Mouse (Mus musculus): ENCODE data around the gene Slc5a11. TPM values are rescaled to one million over a fixed set of nuclear protein-coding genes. Genes with fewer than 3 reads are reported as not detected.

Gene Slc5a11
- polyA plus RNA-seq, 1 experiment from 2014 or later = not detected

DNA sequence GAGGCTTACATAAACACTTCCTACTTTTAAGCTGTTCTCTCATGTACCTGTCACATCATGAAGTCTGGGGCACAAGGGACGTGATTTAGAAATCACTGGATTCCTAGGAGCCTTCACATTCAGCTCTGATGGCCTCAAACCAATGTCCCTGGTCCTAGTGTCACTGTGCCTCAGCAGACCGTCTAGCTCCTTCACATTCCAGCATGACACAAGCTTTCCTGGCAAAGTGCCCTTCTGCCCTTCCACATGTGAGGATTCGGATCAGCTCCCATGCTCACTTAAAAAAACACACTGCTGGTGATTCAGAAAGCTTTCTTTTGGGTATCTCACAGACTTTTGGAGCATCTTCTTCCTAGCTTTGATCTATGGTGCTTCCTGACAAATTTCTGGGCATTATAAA, 83.6 kb downstream of the Slc5a11 start:
- TF ChIP-seq CTCF (IDR thresholded peaks at IDR 0.05) (no peak), EP300 (IDR thresholded peaks at IDR 0.05) (no peak)
- Histone ChIP-seq H3K4me2 (replicated peaks; ENCODE audit: low read depth, low read length) (no peak overlapping the region), H3K27ac (ENCODE audit: low read length) (no peak overlapping the region), H3K27me3 (replicated peaks; ENCODE audit: insufficient read depth, low read length) (no peaks in the 10 kb centered on the region), H3K4me1 (ENCODE audit: insufficient read depth, low read depth, low read length) (no peaks in the 10 kb centered on the region), H3K9ac (replicated peaks; ENCODE audit: low read depth) (no peak overlapping the region), H3K9me3 (ENCODE audit: low read length) (no peaks in the 10 kb centered on the region), H3K4me3 (ENCODE audit: low read depth, low read length) (no peak overlapping the region), H3K36me3 (ENCODE audit: insufficient read depth, low read length) (peaks cover 34% of the 10 kb centered on the region; the same call in 1 of the 2 replicates)
- DNase-seq (ENCODE audit: low spot score) (peak; percentile 26), ATAC-seq (no peak)
- 32% methylated on average over 3 of the region's 3 CpGs for WGBS

DNA sequence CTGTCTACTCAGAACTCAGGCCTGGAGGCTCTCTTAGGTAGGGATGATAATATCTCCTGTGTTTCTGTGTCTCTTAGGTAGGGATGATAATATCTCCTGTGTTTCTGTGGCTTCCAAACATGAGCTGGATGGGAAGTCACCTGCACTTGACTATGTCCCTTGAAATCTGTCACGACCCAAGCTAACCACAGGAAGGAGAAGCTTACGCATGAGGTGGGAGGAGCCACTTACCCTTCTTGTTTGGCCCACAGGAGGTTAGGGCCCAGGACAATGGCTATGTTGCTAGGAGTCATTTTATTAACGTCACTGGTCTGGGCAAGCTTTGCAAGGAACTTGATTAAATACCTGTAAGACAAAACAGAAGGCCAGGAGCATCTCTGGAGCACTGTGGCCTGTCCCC, 85.7 kb downstream of the Slc5a11 start:
- H3K36me3 ChIP-seq (ENCODE audit: insufficient read depth, low read length) = peaks cover 30% of the 10 kb centered on the region; the same call in 1 of the 2 replicates
- ATAC-seq (no peak), DNase-seq (ENCODE audit: low spot score) (no peak)
- 74% methylated on average over 3 of the region's 3 CpGs for whole genome bisulfite sequencing
- no peak overlapping the region for H3K4me2 ChIP-seq (replicated peaks; ENCODE audit: low read depth, low read length)
- no peak overlapping the region for H3K9ac ChIP-seq (replicated peaks; ENCODE audit: low read depth)
- no peaks in the 10 kb centered on the region for H3K4me1 ChIP-seq (ENCODE audit: insufficient read depth, low read depth, low read length)
- no peak overlapping the region for H3K27ac ChIP-seq (ENCODE audit: low read length)
- no peaks in the 10 kb centered on the region for H3K9me3 ChIP-seq (ENCODE audit: low read length)
- no peak for TF ChIP-seq EP300 (IDR thresholded peaks at IDR 0.05)
- TF ChIP-seq CTCF (IDR thresholded peaks at IDR 0.05) = no peak
- no peak overlapping the region for H3K4me3 ChIP-seq (ENCODE audit: low read depth, low read length)
- no peaks in the 10 kb centered on the region for H3K27me3 ChIP-seq (replicated peaks; ENCODE audit: insufficient read depth, low read length)

DNA sequence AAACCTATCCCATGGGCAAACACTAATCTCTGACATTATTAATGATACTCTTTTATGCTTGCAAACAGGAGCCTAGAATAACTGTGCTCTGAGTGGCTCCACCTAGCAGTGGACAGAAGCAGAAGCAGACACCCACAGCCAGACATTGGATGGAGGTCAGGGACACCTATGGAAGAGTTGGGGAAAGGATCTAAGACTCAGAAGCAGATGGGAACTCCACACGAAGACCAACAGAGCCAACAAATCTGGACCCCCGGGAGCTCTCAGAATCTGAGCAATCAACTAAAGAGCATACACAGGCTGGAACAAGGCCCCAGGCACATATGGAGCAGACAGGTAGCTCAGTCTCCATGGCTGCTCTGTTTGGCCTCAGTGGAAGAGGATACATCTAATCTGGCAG, 90.8 kb downstream of the Slc5a11 start:
- Histone ChIP-seq H3K9me3 (ENCODE audit: low read length) (no peaks in the 10 kb centered on the region), H3K27ac (ENCODE audit: low read length) (no peak overlapping the region), H3K4me2 (replicated peaks; ENCODE audit: low read depth, low read length) (no peak overlapping the region), H3K9ac (replicated peaks; ENCODE audit: low read depth) (no peak overlapping the region), H3K27me3 (replicated peaks; ENCODE audit: insufficient read depth, low read length) (no peaks in the 10 kb centered on the region), H3K36me3 (ENCODE audit: insufficient read depth, low read length) (peaks cover 35% of the 10 kb centered on the region), H3K4me3 (ENCODE audit: low read depth, low read length) (no peak overlapping the region), H3K4me1 (ENCODE audit: insufficient read depth, low read depth, low read length) (no peaks in the 10 kb centered on the region)
- DNase-seq (ENCODE audit: low spot score) = no peak
- no peak for TF ChIP-seq EP300 (IDR thresholded peaks at IDR 0.05)
- no peak for TF ChIP-seq CTCF (IDR thresholded peaks at IDR 0.05)
- 81% methylated on average over 2 of the region's 2 CpGs for WGBS
- ATAC-seq = no peak

DNA sequence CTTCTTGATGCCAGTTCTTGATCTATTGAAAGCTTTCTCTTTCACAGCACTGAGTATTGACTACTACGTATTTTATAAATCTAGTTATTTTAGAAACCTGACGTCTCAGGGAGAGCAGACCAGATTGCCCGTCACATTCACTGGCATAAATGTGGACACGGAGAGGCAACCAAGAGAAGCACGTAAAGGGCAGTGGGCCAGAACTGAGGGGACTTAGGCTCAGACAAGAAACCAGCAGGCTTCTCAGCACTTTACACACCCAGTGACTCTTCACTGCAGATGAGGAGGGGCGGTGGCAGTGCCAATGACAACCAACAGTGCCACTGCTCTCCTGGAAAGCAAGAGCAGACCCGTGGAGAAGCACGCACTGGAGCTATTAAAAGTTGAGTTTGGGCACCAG, 92.7 kb downstream of the Slc5a11 start:
- peaks cover 47% of the 10 kb centered on the region for H3K36me3 ChIP-seq (ENCODE audit: insufficient read depth, low read length)
- H3K4me2 ChIP-seq (replicated peaks; ENCODE audit: low read depth, low read length) = no peak overlapping the region
- ATAC-seq = no peak
- H3K4me3 ChIP-seq (ENCODE audit: low read depth, low read length) = no peak overlapping the region
- H3K9ac ChIP-seq (replicated peaks; ENCODE audit: low read depth) = no peak overlapping the region
- TF ChIP-seq CTCF (IDR thresholded peaks at IDR 0.05) (no peak), EP300 (IDR thresholded peaks at IDR 0.05) (no peak)
- 94% methylated on average over 8 of the region's 8 CpGs for WGBS
- no peaks in the 10 kb centered on the region for H3K9me3 ChIP-seq (ENCODE audit: low read length)
- no peak for DNase-seq (ENCODE audit: low spot score)
- H3K4me1 ChIP-seq (ENCODE audit: insufficient read depth, low read depth, low read length) = no peaks in the 10 kb centered on the region
- H3K27ac ChIP-seq (ENCODE audit: low read length) = no peak overlapping the region
- no peaks in the 10 kb centered on the region for H3K27me3 ChIP-seq (replicated peaks; ENCODE audit: insufficient read depth, low read length)

DNA sequence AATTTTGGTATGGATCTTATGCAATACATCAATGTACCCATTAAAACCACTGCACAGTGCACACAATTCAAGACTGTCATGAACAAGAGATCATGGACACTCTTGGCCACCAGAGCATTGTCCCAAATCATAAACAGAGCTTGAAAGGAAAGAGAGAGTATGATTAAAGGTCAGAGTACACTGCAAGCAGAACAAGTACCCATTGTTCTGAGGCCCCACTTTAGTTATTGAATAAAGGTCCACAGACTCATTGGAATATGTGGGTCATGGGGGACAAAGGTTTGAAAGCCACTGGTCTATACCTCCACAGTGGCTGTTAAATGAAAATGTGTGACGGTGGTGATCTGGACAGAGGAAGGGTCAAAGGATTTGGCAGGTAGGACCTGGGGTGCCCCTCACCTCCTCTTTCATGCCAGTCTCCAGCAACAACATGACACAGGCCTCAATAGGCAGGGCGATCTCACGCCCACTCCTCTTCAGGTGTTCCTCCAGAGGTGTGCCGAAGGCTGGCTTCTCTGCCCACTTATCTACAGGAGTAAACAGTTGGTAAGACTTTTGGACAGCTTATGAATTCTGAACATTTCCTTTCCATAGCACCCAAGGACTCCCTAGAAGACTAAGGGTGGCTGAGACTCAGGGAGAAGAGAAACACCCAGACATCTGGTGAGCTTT, 93.4 kb downstream of the Slc5a11 start:
- Histone ChIP-seq H3K9me3 (ENCODE audit: low read length) (no peaks in the 10 kb centered on the region), H3K36me3 (ENCODE audit: insufficient read depth, low read length) (peaks cover 43% of the 10 kb centered on the region), H3K4me2 (replicated peaks; ENCODE audit: low read depth, low read length) (no peak overlapping the region), H3K4me3 (ENCODE audit: low read depth, low read length) (no peak overlapping the region), H3K27ac (ENCODE audit: low read length) (no peak overlapping the region), H3K27me3 (replicated peaks; ENCODE audit: insufficient read depth, low read length) (no peaks in the 10 kb centered on the region), H3K9ac (replicated peaks; ENCODE audit: low read depth) (no peak overlapping the region), H3K4me1 (ENCODE audit: insufficient read depth, low read depth, low read length) (no peaks in the 10 kb centered on the region)
- TF ChIP-seq EP300 (IDR thresholded peaks at IDR 0.05) (no peak), CTCF (IDR thresholded peaks at IDR 0.05) (no peak)
- ATAC-seq = no peak
- 85% methylated on average over 4 of the region's 4 CpGs for WGBS
- DNase-seq (ENCODE audit: low spot score) = no peak

DNA sequence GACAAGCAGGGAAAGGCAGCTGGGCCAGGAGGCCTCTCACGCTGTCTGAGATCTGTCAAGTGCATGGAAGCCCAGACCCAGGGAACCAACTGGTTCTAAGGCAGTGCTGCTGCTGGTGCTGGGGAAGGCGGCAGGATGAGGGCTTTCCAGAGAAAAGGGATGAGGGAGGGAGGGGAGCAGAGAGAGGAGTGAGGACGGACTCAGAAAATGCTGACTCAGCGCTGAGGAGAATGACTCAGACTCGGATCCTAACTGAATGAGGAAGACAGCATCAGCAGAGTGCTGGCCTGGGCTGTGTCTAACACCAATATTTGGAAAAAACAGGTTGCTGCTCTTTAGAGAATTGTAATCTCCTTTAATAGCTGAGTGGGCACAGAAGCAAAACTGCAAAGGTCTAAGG, 97.3 kb downstream of the Slc5a11 start:
- H3K4me3 ChIP-seq (ENCODE audit: low read depth, low read length) = no peak overlapping the region
- TF ChIP-seq CTCF (IDR thresholded peaks at IDR 0.05) (no peak), EP300 (IDR thresholded peaks at IDR 0.05) (no peak)
- H3K27ac ChIP-seq (ENCODE audit: low read length) = no peak overlapping the region
- H3K9ac ChIP-seq (replicated peaks; ENCODE audit: low read depth) = no peak overlapping the region
- H3K27me3 ChIP-seq (replicated peaks; ENCODE audit: insufficient read depth, low read length) = no peaks in the 10 kb centered on the region
- peaks cover 43% of the 10 kb centered on the region for H3K36me3 ChIP-seq (ENCODE audit: insufficient read depth, low read length)
- ATAC-seq (no peak), DNase-seq (ENCODE audit: low spot score) (no peak)
- H3K9me3 ChIP-seq (ENCODE audit: low read length) = no peaks in the 10 kb centered on the region
- H3K4me1 ChIP-seq (ENCODE audit: insufficient read depth, low read depth, low read length) = no peaks in the 10 kb centered on the region
- 65% methylated on average over 5 of the region's 5 CpGs for WGBS
- no peak overlapping the region for H3K4me2 ChIP-seq (replicated peaks; ENCODE audit: low read depth, low read length)

DNA sequence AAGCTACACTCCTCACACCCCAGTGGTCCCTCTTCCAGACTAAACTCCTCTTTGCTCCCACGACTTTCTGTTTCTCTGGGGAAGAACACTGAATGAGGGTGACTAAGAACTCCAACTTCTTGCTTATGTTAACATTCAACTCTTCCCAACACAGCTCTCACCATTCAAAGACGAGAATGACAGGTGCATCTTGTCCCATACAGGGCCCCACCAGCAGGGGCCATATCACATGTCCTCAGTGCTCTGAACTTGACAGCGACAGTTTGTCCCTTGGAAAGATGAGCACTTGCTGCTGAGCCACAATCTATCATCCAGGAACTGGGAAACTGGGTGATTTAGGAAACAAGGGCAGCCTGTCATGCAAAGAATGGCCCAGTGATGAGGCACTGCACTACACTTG, 98.2 kb downstream of the Slc5a11 start:
- H3K27ac ChIP-seq (ENCODE audit: low read length) = no peak overlapping the region
- no peaks in the 10 kb centered on the region for H3K9me3 ChIP-seq (ENCODE audit: low read length)
- no peaks in the 10 kb centered on the region for H3K4me1 ChIP-seq (ENCODE audit: insufficient read depth, low read depth, low read length)
- DNase-seq (ENCODE audit: low spot score) = no peak
- WGBS = 77% methylated on average over 3 of the region's 3 CpGs
- H3K4me2 ChIP-seq (replicated peaks; ENCODE audit: low read depth, low read length) = no peak overlapping the region
- H3K4me3 ChIP-seq (ENCODE audit: low read depth, low read length) = no peak overlapping the region
- H3K27me3 ChIP-seq (replicated peaks; ENCODE audit: insufficient read depth, low read length) = no peaks in the 10 kb centered on the region
- TF ChIP-seq EP300 (IDR thresholded peaks at IDR 0.05) (no peak), CTCF (IDR thresholded peaks at IDR 0.05) (no peak)
- no peak overlapping the region for H3K9ac ChIP-seq (replicated peaks; ENCODE audit: low read depth)
- H3K36me3 ChIP-seq (ENCODE audit: insufficient read depth, low read length) = peaks cover 38% of the 10 kb centered on the region
- no peak for ATAC-seq
